Mouse (Mus musculus) T-cell, adult 66 days (primary cell): ENCODE data around the gene Myzap. TPM values are rescaled to one million over a fixed set of nuclear protein-coding genes. Genes with fewer than 3 reads are reported as not detected.

Experiments used
- total RNA-seq, 2 experiments: library from RNA; stranded (reverse); gene quantifications; 3 replicates in 1 of 2; 4 replicates in 1 of 2; pipeline ENCODE4 v1.2.4; 2023

Gene Myzap
- total RNA-seq: 1 to 10 TPM in 1 of 2 experiments, under 1 TPM in 1; 0.33 to 1.4 TPM

GRCm38 (mm10) chr9:71591938-71592548 is at the start of gene Myzap:
Myzap (minus strand) TSS chr9:71592360.

GRCm38 (mm10) chr9:71485475-71486094 is 106.6 kb downstream of the Myzap start, which contains the start of gene Polr2m:
Polr2m (minus strand) TSS chr9:71485935.

Other genes starting within 250 kb of the Myzap start
- gene Polr2m, start 106.4 kb downstream of the Myzap start, total RNA-seq: 100 to 1,000 TPM; 129 to 136 TPM
- gene Cgnl1, start 179.2 kb upstream of the Myzap start, total RNA-seq: not detected